Mouse (Mus musculus) stomach, embryonic 15.5 days (tissue): ENCODE results near the gene Surf4. TPM values are rescaled to one million over a fixed set of nuclear protein-coding genes. Genes with fewer than 3 reads are reported as not detected.

ENCODE experiments used
- ATAC-seq: fragments of 200-750 bp; cut with Nextera tagmentation; 2 replicates; pipeline ENCODE4 v1.8.0; 2017; ENCODE audit warnings: low read depth, moderate number of reproducible peaks, moderate TSS enrichment; ENCODE audit not compliant: insufficient read depth, low FRiP score
- H3K27ac ChIP-seq: fragments of 300-500 bp; sonication (generic); 2 replicates; pipeline ENCODE4 v1.5.1; 2015; ENCODE audit warnings: mild to moderate bottlenecking, inconsistent platforms
- H3K27me3 ChIP-seq: fragments of 300-500 bp; sonication (generic); replicated peaks from 2 replicates; pipeline ENCODE4 v1.6.1; 2015; ENCODE audit warnings: inconsistent platforms
- H3K36me3 ChIP-seq: fragments of 300-500 bp; sonication (generic); 2 replicates; pipeline ENCODE4 v1.6.1; 2015; ENCODE audit warnings: inconsistent platforms
- H3K4me1 ChIP-seq: fragments of 300-500 bp; sonication (generic); 2 replicates; pipeline ENCODE4 v1.6.1; 2015; ENCODE audit warnings: inconsistent platforms
- H3K4me2 ChIP-seq: fragments of 300-500 bp; sonication (generic); 2 replicates; pipeline ENCODE4 v1.6.1; 2015; ENCODE audit warnings: mild to moderate bottlenecking, inconsistent platforms
- H3K4me3 ChIP-seq: fragments of 300-500 bp; sonication (generic); replicated peaks from 2 replicates; pipeline ENCODE4 v1.5.1; 2015; ENCODE audit warnings: inconsistent platforms
- H3K9ac ChIP-seq: fragments of 300-500 bp; sonication (generic); 2 replicates; pipeline ENCODE4 v1.6.1; 2015; ENCODE audit warnings: inconsistent platforms
- H3K9me3 ChIP-seq: fragments of 300-500 bp; sonication (generic); 2 replicates; pipeline ENCODE4 v1.6.1; 2016; ENCODE audit warnings: inconsistent platforms
- WGBS: fragments of 180-500 bp; shearing (Covaris S2); methylation state at CpG from one replicate; pipeline ENCODE4 v1.1.7; 2015; 5-methylcytosine and 5-hydroxymethylcytosine counted together
- polyA plus RNA-seq: library from polyadenylated mRNA; unstranded; fragments of >200 nt; fragmentation: Nextera tagmentation; extraction: Ambion mirVana; gene quantifications from 2 replicates; pipeline ENCODE4 v1.2.1, GENCODE M21; 2015

The Surf4 gene
- polyA plus RNA-seq, 1 experiment from 2014 or later = 212 TPM

- peaks cover 24% of the 10 kb centered on the region for H3K4me1 ChIP-seq
- ATAC-seq = peak; percentile 92
- H3K9ac ChIP-seq = peak within 1 kb of the TSS; percentile 93
- H3K27ac ChIP-seq = peak within 1 kb of the TSS; percentile 89
- no peaks in the 10 kb centered on the region for H3K27me3 ChIP-seq
- H3K9me3 ChIP-seq = no peaks in the 10 kb centered on the region
- H3K4me3 ChIP-seq = peak within 1 kb of the TSS; percentile 65
- under 1% methylated on average over 74 of the region's 74 CpGs for whole genome bisulfite sequencing
- H3K4me2 ChIP-seq = peak within 1 kb of the TSS; percentile 89
- H3K36me3 ChIP-seq = peaks cover 45% of the 10 kb centered on the region
Observed at GRCm38 (mm10) chr2:26910124-26910993, 23.4 kb downstream of the Surf4 start, which contains the start of the genes Med22 and Rpl7a. TSS of gene Med22 (minus strand) at chr2:26910677. TSS of gene Rpl7a (plus strand) at chr2:26910764.

GRCm38 (mm10) chr2:26909387-26909784 lies 24.3 kb downstream of the Surf4 start:
- Histone ChIP-seq H3K4me1 (peaks cover 20% of the 10 kb centered on the region), H3K9ac (peak overlapping the region; percentile 66; the same call in 1 of the 2 replicates), H3K36me3 (peaks cover 41% of the 10 kb centered on the region), H3K27ac (peak overlapping the region; percentile 85; the same call in 1 of the 2 replicates), H3K27me3 (no peaks in the 10 kb centered on the region), H3K9me3 (no peaks in the 10 kb centered on the region), H3K4me3 (peak overlapping the region; percentile 65), H3K4me2 (peak overlapping the region; percentile 67)
- no peak for ATAC-seq

- H3K27me3 ChIP-seq = no peaks in the 10 kb centered on the region
- no peak overlapping the region for H3K27ac ChIP-seq
Observed at GRCm38 (mm10) chr2:26908710-26909386, 24.9 kb downstream of the Surf4 start.

GRCm38 (mm10) chr2:26907109-26907508 lies 26.6 kb downstream of the Surf4 start:
- no peak overlapping the region for H3K27ac ChIP-seq
- no peak overlapping the region for H3K4me2 ChIP-seq
- 48% methylated on average over 4 of the region's 4 CpGs for WGBS
- no peak overlapping the region for H3K4me3 ChIP-seq
- H3K9ac ChIP-seq = no peak overlapping the region
- H3K36me3 ChIP-seq = peaks cover 19% of the 10 kb centered on the region
- H3K9me3 ChIP-seq = no peaks in the 10 kb centered on the region
- ATAC-seq = no peak
- no peaks in the 10 kb centered on the region for H3K27me3 ChIP-seq
- H3K4me1 ChIP-seq = peaks cover 26% of the 10 kb centered on the region

More at GRCm38 (mm10) chr2:26908710-26909386, 24.9 kb downstream of the Surf4 start:
- Histone ChIP-seq H3K4me1 (peaks cover 23% of the 10 kb centered on the region), H3K4me2 (peak overlapping the region; percentile 67), H3K4me3 (peak overlapping the region; percentile 65), H3K9me3 (no peaks in the 10 kb centered on the region), H3K36me3 (peaks cover 37% of the 10 kb centered on the region), H3K9ac (no peak overlapping the region)
- 63% methylated on average over 18 of the region's 18 CpGs for WGBS
- no peak for ATAC-seq

GRCm38 (mm10) chr2:26906431-26906830 lies 27.3 kb downstream of the Surf4 start:
- Histone ChIP-seq H3K9ac (no peak overlapping the region), H3K27ac (no peak overlapping the region), H3K4me2 (no peak overlapping the region), H3K36me3 (peaks cover 16% of the 10 kb centered on the region), H3K4me3 (no peak overlapping the region), H3K4me1 (peaks cover 26% of the 10 kb centered on the region), H3K9me3 (no peaks in the 10 kb centered on the region), H3K27me3 (no peaks in the 10 kb centered on the region)
- ATAC-seq = no peak
- WGBS = 91% methylated on average over 3 of the region's 3 CpGs

- no peak for ATAC-seq
- Histone ChIP-seq H3K9ac (no peak overlapping the region), H3K27me3 (no peaks in the 10 kb centered on the region), H3K9me3 (no peaks in the 10 kb centered on the region), H3K4me3 (no peak overlapping the region), H3K4me1 (peaks cover 26% of the 10 kb centered on the region), H3K27ac (no peak overlapping the region), H3K36me3 (peaks cover 16% of the 10 kb centered on the region), H3K4me2 (no peak overlapping the region)
- WGBS = 82% methylated on average over 2 of the region's 2 CpGs
Observed at GRCm38 (mm10) chr2:26905936-26906335, 27.8 kb downstream of the Surf4 start.

GRCm38 (mm10) chr2:26903311-26903710 lies 30.4 kb downstream of the Surf4 start:
- Histone ChIP-seq H3K36me3 (peaks cover 29% of the 10 kb centered on the region), H3K4me3 (peak overlapping the region; percentile 86)
- ATAC-seq = no peak

GRCm38 (mm10) chr2:26902467-26903220 lies 31.1 kb downstream of the Surf4 start, which contains the start of gene Surf6:
TSS of gene Surf6 (minus strand) at chr2:26902879.
- Histone ChIP-seq H3K36me3 (peaks cover 36% of the 10 kb centered on the region), H3K27ac (peak within 1 kb of the TSS; percentile 84), H3K9me3 (no peaks in the 10 kb centered on the region), H3K4me2 (peak within 1 kb of the TSS; percentile 67), H3K27me3 (no peaks in the 10 kb centered on the region), H3K9ac (peak within 1 kb of the TSS; percentile 75), H3K4me1 (peaks cover 15% of the 10 kb centered on the region), H3K4me3 (peak within 1 kb of the TSS; percentile 86)
- under 1% methylated on average over 41 of the region's 41 CpGs for WGBS
- ATAC-seq = peak; percentile 96

More at GRCm38 (mm10) chr2:26903311-26903710, 30.4 kb downstream of the Surf4 start:
- WGBS = 12% methylated on average over 7 of the region's 7 CpGs
- Histone ChIP-seq H3K4me1 (peaks cover 15% of the 10 kb centered on the region), H3K27ac (peak overlapping the region; percentile 84), H3K9ac (peak overlapping the region; percentile 39), H3K9me3 (no peaks in the 10 kb centered on the region), H3K27me3 (no peaks in the 10 kb centered on the region), H3K4me2 (peak overlapping the region; percentile 67)

GRCm38 (mm10) chr2:26901834-26902400 lies 31.8 kb downstream of the Surf4 start:
- Histone ChIP-seq H3K36me3 (peaks cover 31% of the 10 kb centered on the region), H3K27me3 (no peaks in the 10 kb centered on the region), H3K4me3 (peak overlapping the region; percentile 86), H3K27ac (peak overlapping the region; percentile 84; the same call in 1 of the 2 replicates), H3K9ac (peak overlapping the region; percentile 75; the same call in 1 of the 2 replicates), H3K4me1 (peaks cover 15% of the 10 kb centered on the region), H3K9me3 (no peaks in the 10 kb centered on the region), H3K4me2 (peak overlapping the region; percentile 67)
- ATAC-seq = no peak
- WGBS = 9% methylated on average over 7 of the region's 7 CpGs

- 50% methylated on average over 1 of the region's 1 CpGs for WGBS
- no peak overlapping the region for H3K27ac ChIP-seq
- no peaks in the 10 kb centered on the region for H3K9me3 ChIP-seq
- peaks cover 15% of the 10 kb centered on the region for H3K4me1 ChIP-seq
- no peak overlapping the region for H3K4me3 ChIP-seq
- H3K36me3 ChIP-seq = peaks cover 28% of the 10 kb centered on the region
- H3K4me2 ChIP-seq = no peak overlapping the region
- no peak overlapping the region for H3K9ac ChIP-seq
- H3K27me3 ChIP-seq = no peaks in the 10 kb centered on the region
- no peak for ATAC-seq
Observed at GRCm38 (mm10) chr2:26900731-26901130, 33.0 kb downstream of the Surf4 start.

GRCm38 (mm10) chr2:26895898-26896297 lies 37.8 kb downstream of the Surf4 start:
- no peaks in the 10 kb centered on the region for H3K27me3 ChIP-seq
- WGBS = 88% methylated on average over 4 of the region's 4 CpGs
- peaks cover 54% of the 10 kb centered on the region for H3K36me3 ChIP-seq
- no peak overlapping the region for H3K9ac ChIP-seq
- H3K4me3 ChIP-seq = no peak overlapping the region
- no peak overlapping the region for H3K4me2 ChIP-seq
- no peak for ATAC-seq
- H3K27ac ChIP-seq = no peak overlapping the region
- no peaks in the 10 kb centered on the region for H3K4me1 ChIP-seq
- no peaks in the 10 kb centered on the region for H3K9me3 ChIP-seq
